Mouse (Mus musculus): ENCODE measurements around the gene Ltv1.

GRCm38 (mm10) chr10:13209506-13209905 is 16.5 kb upstream of the Ltv1 start:
- TF ChIP-seq TAL1 (IDR thresholded peaks at IDR 0.05; ENCODE audit: low read length) (no peak), GATA1 (IDR thresholded peaks at IDR 0.05; ENCODE audit: low read length) (no peak)
